Mouse (Mus musculus): ENCODE measurements around the gene Arfgef3. TPM values are rescaled to one million over a fixed set of nuclear protein-coding genes. Genes with fewer than 3 reads are reported as not detected.
"Not testable (repeated sequence)": the region's sequence is repeated elsewhere in the genome, so short reads cannot be mapped to it uniquely, and the experiment has no call there.

Gene Arfgef3
- polyA plus RNA-seq, 3 experiments from 2014 or later = 0.19 to 0.58 (median 0.23) TPM

DNA sequence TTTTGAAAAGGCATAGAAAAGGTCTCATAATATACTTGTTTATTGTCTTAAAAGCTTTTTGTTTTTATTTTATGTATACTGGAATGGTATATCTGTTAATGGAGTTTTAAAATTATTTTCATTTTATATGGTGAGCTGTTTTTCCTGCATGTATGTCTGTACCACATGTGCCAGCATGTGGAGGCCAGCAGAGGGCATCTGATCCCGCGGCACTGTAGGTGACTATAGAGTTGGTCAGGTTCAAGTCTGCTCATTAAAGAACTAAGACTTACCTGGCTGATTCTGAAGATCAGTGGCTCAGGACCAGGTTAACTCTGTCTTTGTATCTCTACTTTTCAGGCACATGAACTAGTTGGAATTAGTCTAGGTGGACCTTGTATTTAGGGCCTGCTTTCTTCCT is 171.2 kb downstream of the Arfgef3 start:
- no peak for ATAC-seq

GRCm38 (mm10) chr10:18562940-18563339 is 180.8 kb downstream of the Arfgef3 start:
- peak; percentile 60 for ATAC-seq

DNA sequence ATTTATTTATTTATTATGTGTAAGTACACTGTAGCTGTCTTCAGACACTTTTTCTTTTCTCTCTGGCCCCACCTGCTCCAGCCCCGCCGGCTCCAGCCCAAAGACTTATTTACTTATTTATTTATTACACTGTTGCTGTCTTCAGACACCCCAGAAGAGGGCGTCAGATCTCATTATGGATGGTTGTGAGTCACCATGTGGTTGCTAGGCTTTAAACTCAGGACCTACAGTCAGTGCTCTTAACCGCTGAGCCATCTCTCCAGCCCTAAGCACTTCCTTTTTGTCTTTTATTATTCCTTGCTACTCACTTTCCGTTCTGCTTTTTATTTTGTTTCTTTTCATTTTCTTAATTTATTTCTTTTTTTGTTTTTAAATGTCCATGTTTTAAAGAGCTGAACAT is 182.3 kb downstream of the Arfgef3 start:
- ATAC-seq = no peak

GRCm38 (mm10) chr10:18559076-18559475 is 184.7 kb downstream of the Arfgef3 start:
- not testable (repeated sequence) for ATAC-seq

DNA sequence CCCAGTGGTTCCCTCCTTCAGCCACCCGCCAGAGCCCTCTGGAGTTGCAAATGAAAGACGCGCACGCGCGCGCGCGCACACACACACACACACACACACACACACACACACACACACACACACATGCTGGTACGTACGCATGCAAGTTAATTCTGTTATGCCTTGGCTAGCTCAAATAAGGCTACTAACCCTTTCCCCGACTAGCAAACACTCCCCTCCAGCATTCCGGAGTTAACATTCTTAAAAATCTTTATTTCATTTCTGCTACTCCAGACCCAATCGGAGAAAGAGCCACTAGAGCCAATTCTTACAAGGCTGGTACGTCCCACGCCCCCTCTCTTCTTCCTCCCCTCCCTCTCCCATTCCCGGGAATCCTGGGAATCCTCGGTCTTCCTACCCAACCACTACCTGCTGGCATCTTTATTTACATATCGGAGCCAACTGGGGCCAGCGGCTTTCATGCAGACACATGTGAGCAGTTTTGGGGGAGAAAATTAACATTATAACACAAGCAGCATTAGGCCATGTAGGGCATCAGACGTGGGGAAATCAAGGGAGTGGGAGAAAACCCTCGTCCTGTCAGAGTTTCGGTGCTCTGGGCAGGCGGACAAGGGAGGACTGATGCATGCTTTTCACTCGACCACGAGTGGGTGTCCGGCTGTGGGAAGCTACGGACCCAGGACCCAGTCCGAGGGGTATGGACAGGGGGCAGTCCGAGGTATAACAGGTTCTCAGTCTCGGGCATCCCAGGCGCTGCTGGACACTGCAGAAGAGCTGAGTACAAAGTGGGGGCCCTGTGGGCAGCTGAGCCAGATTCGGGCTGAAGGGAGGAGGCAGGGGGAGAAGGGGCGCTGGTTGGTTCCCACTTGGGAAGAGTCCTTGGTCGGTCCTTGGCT is 194.2 kb downstream of the Arfgef3 start:
- ATAC-seq = no peak

GRCm38 (mm10) chr10:18547381-18547780 is 196.4 kb downstream of the Arfgef3 start:
- no peak for ATAC-seq

DNA sequence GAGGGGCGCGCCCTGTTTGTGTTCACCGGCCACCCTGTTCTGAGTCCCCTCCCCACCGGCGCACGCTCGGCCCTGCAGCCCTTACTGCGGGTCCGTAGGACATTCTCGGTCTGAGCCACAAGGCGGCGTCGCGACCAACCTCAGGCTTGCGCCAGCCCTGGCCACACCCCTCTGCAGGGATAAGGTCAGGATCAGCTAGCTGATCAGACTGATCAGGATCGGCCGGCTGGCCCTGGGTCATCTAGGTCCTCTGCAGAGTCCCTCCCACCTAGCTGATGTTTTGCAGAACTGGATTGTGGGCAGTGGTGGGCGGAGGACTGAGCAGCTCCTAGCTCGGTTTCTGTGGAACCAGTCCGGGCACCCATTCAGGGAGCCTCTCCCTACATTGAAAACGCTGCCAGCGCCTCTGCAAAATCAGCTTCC is 197.9 kb downstream of the Arfgef3 start, which contains the start of gene Hebp2:
Gene Hebp2 (minus strand): TSS at position 264 of the 423 bp plus-strand sequence.
- ATAC-seq = no peak

DNA sequence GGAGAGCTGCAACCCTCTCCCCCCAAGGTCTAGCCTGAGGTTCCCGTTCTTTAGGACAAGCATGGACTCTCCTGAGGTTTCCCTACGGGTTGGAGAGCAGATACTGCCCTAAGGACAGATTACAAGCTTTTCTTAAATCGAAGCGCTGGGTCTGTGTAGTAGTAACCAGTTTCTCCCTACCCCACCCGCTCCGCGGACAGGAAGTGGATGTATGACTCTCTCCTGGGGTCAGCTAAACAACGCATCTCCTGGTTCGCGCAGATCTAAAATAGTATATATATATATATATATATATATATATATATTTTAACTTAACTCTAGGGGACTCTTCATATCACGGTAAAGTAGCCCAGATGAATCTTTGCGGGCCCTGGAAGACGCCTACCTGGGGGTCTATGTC is 198.4 kb downstream of the Arfgef3 start:
- ATAC-seq = no peak

DNA sequence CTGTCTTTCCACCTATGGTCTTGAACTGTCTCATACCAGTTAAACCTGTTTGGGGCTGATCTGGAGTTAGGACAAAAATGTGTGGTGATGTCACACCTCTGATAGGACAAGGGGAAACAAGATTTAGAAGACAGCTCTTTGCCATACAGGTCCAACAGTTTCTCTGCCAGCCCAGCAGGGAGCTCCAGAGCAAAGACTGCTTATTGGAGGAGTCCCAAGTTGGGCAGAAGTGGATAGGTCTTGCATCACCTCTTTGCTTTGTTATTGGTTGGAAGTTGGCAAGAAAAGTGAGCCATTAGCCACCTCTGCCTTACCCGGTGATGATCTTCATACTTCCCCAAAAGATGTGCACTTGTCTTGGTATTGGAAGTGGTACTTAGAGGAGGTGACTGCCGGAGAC is 206.9 kb downstream of the Arfgef3 start:
- no peak for ATAC-seq

DNA sequence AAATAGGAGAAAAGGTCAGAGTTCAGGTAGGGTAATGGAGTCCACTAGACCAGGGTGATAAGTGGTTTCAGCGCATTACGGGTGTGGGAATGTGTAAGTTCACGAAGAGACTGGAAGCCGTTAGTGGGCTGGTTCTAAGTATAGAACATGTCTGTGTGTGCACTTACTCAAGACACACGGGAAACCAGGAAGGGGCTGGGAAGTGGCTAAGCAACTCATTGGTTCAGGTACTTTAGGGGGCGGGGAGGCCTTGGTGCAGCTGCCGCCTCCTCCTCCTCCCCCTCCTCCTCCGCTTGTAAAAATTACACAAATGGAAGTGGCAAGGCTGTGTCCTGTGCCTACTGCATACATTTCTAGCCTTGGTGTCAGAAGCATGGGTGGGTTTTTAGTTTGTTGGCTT is 211.5 kb downstream of the Arfgef3 start:
- ATAC-seq = no peak

Other genes with a start within 250 kb of the Arfgef3 start
- gene Hebp2, start 197.9 kb downstream of the Arfgef3 start, polyA plus RNA-seq (2017; shearing (Covaris generic)) = not detected
- not detected for gene Gm4922, start 42.8 kb upstream of the Arfgef3 start, polyA plus RNA-seq (2017; shearing (Covaris generic))
- 1 to 10 TPM in 1 of 3 experiments, under 1 TPM in 2; 0.68 to 6.9 (median 0.69) TPM for gene Perp, start 101.1 kb upstream of the Arfgef3 start, polyA plus RNA-seq (2017; shearing (Covaris generic))

All from inflammation-experienced regulatory T-cells, adult 6 months (primary cell).